Mouse (Mus musculus): ENCODE data around the gene Popdc2. TPM values are rescaled to one million over a fixed set of nuclear protein-coding genes. Genes with fewer than 3 reads are reported as not detected.

The Popdc2 gene
- polyA plus RNA-seq, 1 experiment = 20.9 TPM

- no peak overlapping the region for H3K4me3 ChIP-seq (replicated peaks; ENCODE audit: control insufficient read depth, low read depth, low read length)
- H3K4me1 ChIP-seq (ENCODE audit: control insufficient read depth, insufficient read depth, low read length) = peaks cover 1% of the 10 kb centered on the region; the same call in 1 of the 2 replicates
- TF ChIP-seq POLR2A (IDR thresholded peaks at IDR 0.05; ENCODE audit: borderline replicate concordance, control insufficient read depth, low read depth, low read length) = no peak
- TF ChIP-seq CTCF (IDR thresholded peaks at IDR 0.05; ENCODE audit: control insufficient read depth, insufficient read depth, low read length) = no peak
- WGBS = 86% methylated on average over 8 of the region's 8 CpGs
- no peak overlapping the region for H3K27ac ChIP-seq (ENCODE audit: control insufficient read depth, insufficient read depth, low read depth, low read length, poor library complexity)
These were observed 7.4 kb downstream of the Popdc2 start for GRCm38 (mm10) chr16:38369431-38369830.

DNA sequence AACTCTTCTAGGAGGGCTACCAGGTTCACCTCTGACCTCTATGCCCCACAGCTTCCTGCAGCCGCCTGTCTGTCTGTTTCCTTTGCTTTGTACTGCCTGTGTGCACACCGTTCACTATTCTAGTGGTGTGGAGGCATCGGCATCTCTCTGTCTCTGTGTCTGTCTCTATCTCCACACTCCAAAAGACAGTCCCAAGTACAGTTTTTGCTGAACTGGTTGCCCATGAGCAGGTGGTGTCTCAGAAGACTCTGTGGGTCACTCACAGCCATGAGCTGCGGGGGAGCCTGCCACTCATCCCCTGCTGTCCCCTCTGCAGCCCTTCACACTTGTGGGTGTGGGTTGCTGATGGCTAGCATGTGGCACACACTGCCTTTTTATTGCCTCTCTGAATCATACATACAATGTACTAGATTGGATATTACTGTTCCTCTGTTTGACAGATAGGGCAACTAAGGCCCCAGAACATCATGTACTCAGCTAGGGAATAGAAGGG lies 8.0 kb downstream of the Popdc2 start:
- no peak overlapping the region for H3K4me3 ChIP-seq (replicated peaks; ENCODE audit: control insufficient read depth, low read depth, low read length)
- TF ChIP-seq CTCF (IDR thresholded peaks at IDR 0.05; ENCODE audit: control insufficient read depth, insufficient read depth, low read length) = no peak
- 89% methylated on average over 4 of the region's 4 CpGs for WGBS
- peaks cover 1% of the 10 kb centered on the region; the same call in 1 of the 2 replicates for H3K4me1 ChIP-seq (ENCODE audit: control insufficient read depth, insufficient read depth, low read length)
- no peak overlapping the region for H3K27ac ChIP-seq (ENCODE audit: control insufficient read depth, insufficient read depth, low read depth, low read length, poor library complexity)

GRCm38 (mm10) chr16:38370633-38371374 lies 8.8 kb downstream of the Popdc2 start:
- Histone ChIP-seq H3K27ac (ENCODE audit: control insufficient read depth, insufficient read depth, low read depth, low read length, poor library complexity) (no peak overlapping the region), H3K4me3 (replicated peaks; ENCODE audit: control insufficient read depth, low read depth, low read length) (no peak overlapping the region)
- 89% methylated on average over 8 of the region's 8 CpGs for WGBS

DNA sequence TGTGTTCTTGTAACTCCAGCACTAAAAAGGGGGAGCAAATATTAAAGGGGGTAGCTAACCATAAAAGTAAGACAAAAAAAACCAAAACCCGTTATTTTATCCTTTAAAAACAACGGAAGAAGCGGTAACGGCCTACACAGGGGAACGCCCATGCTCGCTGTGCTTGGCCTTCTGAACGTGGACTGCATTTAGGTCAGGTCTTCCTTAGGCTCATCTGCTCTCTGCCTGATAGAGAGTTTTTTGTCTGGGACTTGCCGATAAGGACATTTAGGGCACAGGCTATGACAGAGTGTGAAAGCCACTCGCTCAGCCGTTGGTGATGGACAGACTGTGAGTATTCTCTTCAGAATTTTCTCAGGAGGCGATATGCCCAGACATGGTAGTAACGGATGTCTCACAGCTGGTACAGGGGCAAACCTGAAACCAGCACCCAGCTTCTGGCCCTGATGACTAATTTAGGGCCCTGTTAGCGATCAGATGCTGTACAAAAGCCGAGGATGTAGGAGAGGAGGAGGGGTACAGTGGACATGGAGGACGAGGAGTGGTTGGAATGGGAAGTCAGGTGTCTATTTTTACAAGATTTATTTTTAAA lies 9.8 kb downstream of the Popdc2 start:
- H3K27ac ChIP-seq (ENCODE audit: control insufficient read depth, insufficient read depth, low read depth, low read length, poor library complexity) = peak overlapping the region; percentile 87
- H3K4me1 ChIP-seq (ENCODE audit: control insufficient read depth, insufficient read depth, low read length) = peaks cover 1% of the 10 kb centered on the region; the same call in 1 of the 2 replicates
- peak overlapping the region; percentile 74 for H3K4me3 ChIP-seq (replicated peaks; ENCODE audit: control insufficient read depth, low read depth, low read length)
- WGBS = 69% methylated on average over 15 of the region's 15 CpGs
- no peak for TF ChIP-seq CTCF (IDR thresholded peaks at IDR 0.05; ENCODE audit: control insufficient read depth, insufficient read depth, low read length)
- TF ChIP-seq POLR2A (IDR thresholded peaks at IDR 0.05; ENCODE audit: borderline replicate concordance, control insufficient read depth, low read depth, low read length) = no peak

More at GRCm38 (mm10) chr16:38370633-38371374, 8.8 kb downstream of the Popdc2 start:
- H3K4me1 ChIP-seq (ENCODE audit: control insufficient read depth, insufficient read depth, low read length) = peaks cover 1% of the 10 kb centered on the region; the same call in 1 of the 2 replicates
- no peak for TF ChIP-seq POLR2A (IDR thresholded peaks at IDR 0.05; ENCODE audit: borderline replicate concordance, control insufficient read depth, low read depth, low read length)
- TF ChIP-seq CTCF (IDR thresholded peaks at IDR 0.05; ENCODE audit: control insufficient read depth, insufficient read depth, low read length) = no peak

- H3K4me3 ChIP-seq (replicated peaks; ENCODE audit: control insufficient read depth, low read depth, low read length) = peak overlapping the region; percentile 41
- no peak overlapping the region for H3K27ac ChIP-seq (ENCODE audit: control insufficient read depth, insufficient read depth, low read depth, low read length, poor library complexity)
- peaks cover 1% of the 10 kb centered on the region; the same call in 1 of the 2 replicates for H3K4me1 ChIP-seq (ENCODE audit: control insufficient read depth, insufficient read depth, low read length)
- TF ChIP-seq POLR2A (IDR thresholded peaks at IDR 0.05; ENCODE audit: borderline replicate concordance, control insufficient read depth, low read depth, low read length) = no peak
- no peak for TF ChIP-seq CTCF (IDR thresholded peaks at IDR 0.05; ENCODE audit: control insufficient read depth, insufficient read depth, low read length)
- 85% methylated on average over 4 of the region's 4 CpGs for WGBS
These were observed 10.9 kb downstream of the Popdc2 start for GRCm38 (mm10) chr16:38372876-38373275.

DNA sequence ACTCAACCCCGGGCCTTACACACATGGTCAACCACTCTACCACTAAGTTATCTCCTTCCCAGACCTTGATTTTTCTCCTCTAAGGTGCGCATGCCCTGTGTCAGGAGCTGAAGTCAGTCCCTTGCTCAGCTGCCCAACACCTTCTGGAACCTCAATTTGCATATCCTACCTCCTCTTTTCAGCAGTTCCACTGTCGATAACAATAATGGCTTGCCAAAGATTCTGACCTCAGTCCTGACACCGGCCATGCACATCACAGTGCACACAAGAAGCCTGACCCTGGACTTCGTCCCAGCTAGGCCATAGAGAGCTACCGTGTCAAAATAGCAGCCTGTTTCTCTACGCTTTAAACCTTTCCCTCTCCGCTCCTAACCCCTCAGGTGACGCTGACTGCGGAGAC lies 11.4 kb downstream of the Popdc2 start:
- WGBS = 85% methylated on average over 10 of the region's 10 CpGs
- H3K4me1 ChIP-seq (ENCODE audit: control insufficient read depth, insufficient read depth, low read length) = peaks cover under 1% of the 10 kb centered on the region; the same call in 1 of the 2 replicates
- TF ChIP-seq POLR2A (IDR thresholded peaks at IDR 0.05; ENCODE audit: borderline replicate concordance, control insufficient read depth, low read depth, low read length) (no peak), CTCF (IDR thresholded peaks at IDR 0.05; ENCODE audit: control insufficient read depth, insufficient read depth, low read length) (no peak)
- no peak overlapping the region; the same call in 1 of the 2 replicates for H3K27ac ChIP-seq (ENCODE audit: control insufficient read depth, insufficient read depth, low read depth, low read length, poor library complexity)
- H3K4me3 ChIP-seq (replicated peaks; ENCODE audit: control insufficient read depth, low read depth, low read length) = no peak overlapping the region

DNA sequence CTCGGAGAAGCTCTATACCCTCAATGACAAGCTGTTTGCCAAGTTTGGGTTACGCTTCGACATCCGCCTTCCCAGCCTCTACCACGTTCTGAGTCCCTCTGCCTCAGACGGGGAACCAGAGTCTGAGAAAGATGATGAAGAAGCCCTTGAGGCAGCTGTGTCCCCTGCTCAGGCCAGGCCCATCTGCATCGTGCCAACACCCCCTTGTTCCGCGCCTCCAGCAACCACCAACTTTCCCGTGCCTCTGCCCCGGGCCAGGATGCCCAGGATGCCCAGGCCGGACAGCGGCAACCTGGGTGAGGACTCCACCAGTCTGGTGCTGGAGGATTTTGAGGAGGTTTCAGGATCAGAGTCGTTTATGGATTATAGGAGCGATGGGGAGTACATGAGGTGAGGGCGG lies 11.9 kb downstream of the Popdc2 start:
- 84% methylated on average over 16 of the region's 16 CpGs for WGBS
- Histone ChIP-seq H3K4me3 (replicated peaks; ENCODE audit: control insufficient read depth, low read depth, low read length) (peak overlapping the region; percentile 49), H3K27ac (ENCODE audit: control insufficient read depth, insufficient read depth, low read depth, low read length, poor library complexity) (no peak overlapping the region; the same call in 1 of the 2 replicates), H3K4me1 (ENCODE audit: control insufficient read depth, insufficient read depth, low read length) (no peaks in the 10 kb centered on the region; the same call in 1 of the 2 replicates)
- TF ChIP-seq CTCF (IDR thresholded peaks at IDR 0.05; ENCODE audit: control insufficient read depth, insufficient read depth, low read length) (no peak), POLR2A (IDR thresholded peaks at IDR 0.05; ENCODE audit: borderline replicate concordance, control insufficient read depth, low read depth, low read length) (no peak)

DNA sequence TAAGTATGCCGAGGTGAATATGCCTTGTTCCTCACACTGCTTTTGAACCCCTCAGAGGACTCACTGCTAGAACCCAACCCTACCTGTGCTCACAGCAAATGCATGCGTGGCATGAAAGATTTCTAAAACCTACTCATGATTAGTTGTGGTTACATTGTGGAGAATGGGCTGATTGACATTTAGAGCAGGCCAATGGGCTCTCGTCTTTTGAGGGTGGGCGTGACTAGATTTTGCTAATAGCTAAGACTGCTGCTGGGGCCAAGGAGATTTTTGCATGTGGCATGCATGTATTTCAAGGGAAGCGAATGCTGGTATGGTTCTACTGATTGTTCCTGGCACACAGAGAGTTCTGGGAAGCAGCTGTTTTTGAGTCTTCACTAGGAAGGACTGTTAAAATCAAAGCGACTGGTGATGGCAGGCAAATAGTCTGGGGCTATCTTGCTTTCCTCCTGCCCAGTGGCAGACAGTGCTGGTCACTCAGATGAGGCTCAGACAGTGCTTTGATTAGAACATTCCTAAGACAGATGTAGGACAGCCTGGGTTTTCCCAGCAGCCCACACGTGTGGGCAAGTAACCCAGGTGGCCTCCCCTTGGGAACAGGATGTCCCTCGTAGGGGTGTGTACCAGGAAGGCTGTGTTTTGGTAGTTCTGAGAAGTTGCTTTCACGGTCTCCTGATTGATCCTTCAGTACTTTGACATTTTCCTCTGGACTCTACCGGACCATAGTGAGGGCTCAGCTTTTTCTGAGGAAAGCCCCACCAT lies 12.6 kb downstream of the Popdc2 start:
- Histone ChIP-seq H3K4me1 (ENCODE audit: control insufficient read depth, insufficient read depth, low read length) (no peaks in the 10 kb centered on the region; the same call in 1 of the 2 replicates), H3K4me3 (replicated peaks; ENCODE audit: control insufficient read depth, low read depth, low read length) (peak overlapping the region; percentile 49)

More for the DNA sequence above, 12.6 kb downstream of the Popdc2 start:
- 75% methylated on average over 10 of the region's 10 CpGs for WGBS
- TF ChIP-seq CTCF (IDR thresholded peaks at IDR 0.05; ENCODE audit: control insufficient read depth, insufficient read depth, low read length) (no peak), POLR2A (IDR thresholded peaks at IDR 0.05; ENCODE audit: borderline replicate concordance, control insufficient read depth, low read depth, low read length) (no peak)
- no peak overlapping the region for H3K27ac ChIP-seq (ENCODE audit: control insufficient read depth, insufficient read depth, low read depth, low read length, poor library complexity)
